Mouse (Mus musculus): ENCODE measurements around the gene Mrpl55.

The Mrpl55 gene

DNA sequence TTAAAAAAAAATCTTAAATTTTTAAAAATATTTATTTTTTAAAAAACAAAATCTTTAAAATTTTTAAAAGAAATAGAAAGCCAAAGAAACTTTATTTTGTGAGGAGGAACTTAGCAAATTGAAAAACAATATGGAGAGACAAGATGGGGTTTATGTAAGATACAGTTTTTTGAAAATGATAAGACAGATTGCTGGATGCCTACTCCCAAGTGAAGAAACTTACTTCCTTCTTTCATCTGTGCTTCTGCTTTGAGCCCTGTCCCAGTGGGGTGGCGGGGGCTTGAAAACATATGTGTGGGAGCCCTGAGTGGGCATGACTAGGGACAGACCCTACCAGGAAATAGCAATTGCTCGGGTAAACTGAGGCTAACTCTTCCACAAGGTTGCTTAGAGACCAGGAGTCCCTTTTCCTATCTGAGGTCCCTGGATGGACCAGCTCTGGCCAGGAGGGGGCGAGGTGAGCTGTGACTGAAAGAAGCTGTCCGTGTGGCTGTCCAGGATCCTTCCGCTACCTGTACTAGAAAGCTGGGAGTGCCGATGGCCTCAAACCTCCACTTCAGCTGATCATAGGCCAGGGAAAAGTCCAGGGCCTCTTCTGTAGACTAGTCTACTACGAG is 28.0 kb downstream of the Mrpl55 start:
- DNase-seq: peak; percentile 45 to 72

DNA sequence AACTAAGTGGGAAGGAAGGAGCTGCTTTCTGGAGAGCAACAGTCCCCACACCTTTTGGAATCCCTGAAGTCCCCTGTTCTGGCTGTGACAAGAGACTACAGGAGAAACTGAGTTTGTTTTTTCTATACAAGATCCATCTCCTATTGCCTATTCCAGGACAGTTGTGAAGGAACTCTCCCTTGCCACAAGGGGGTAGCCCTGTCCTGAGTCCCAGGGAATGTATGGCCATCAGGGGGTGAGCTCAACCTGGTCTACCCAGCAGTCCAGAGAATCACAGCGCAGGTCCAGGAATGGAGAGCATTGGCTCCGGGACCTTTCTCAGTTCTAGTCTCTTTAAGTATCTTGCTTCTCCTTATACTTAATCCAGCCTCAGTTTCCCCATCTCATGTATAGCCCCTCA is 30.5 kb downstream of the Mrpl55 start:
- no peak for DNase-seq

DNA sequence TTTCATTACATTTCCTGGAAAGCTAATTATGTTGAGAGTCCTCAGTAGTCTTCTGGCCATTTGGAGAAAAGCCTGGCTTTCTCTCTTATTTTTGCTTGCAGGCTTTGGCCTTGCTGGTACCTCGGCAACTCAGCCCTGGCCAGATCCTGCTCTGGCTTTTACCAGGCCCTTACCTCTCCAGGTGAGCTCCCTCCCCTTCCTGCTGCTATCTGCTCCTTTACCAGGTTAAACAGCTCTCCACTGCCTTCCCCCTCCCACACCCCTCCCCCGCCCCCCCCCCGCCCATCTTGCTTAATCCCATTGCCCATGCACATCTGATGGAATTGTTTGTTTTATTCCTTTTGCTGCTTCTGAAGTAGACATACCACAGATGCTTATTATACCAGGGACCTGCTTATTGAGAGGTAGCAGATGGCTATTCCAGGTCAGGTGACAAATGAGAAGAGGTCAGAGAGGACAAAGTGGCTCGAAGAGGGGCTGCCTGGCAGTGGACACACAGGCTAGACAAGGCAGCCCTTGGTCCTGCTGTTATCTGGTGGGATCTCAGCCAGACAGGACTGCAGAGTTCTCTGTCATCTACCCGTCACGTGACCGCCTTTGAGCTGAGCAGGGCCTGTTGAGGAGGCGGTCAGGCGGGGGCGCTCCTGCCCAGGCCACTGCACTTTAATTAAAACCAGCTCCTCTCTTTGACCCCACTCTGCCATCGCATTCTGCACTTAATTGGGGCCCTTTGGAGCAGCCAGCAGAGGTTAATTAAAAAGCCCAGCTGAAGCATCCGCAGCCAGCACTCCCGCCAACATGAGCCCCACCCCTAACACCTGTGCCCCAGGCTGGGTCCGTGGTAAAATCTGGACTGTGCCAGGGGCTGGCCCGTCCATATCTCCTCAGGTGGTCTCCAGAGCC is 36.5 kb downstream of the Mrpl55 start:
- DNase-seq: peak; percentile 19 to 57

DNA sequence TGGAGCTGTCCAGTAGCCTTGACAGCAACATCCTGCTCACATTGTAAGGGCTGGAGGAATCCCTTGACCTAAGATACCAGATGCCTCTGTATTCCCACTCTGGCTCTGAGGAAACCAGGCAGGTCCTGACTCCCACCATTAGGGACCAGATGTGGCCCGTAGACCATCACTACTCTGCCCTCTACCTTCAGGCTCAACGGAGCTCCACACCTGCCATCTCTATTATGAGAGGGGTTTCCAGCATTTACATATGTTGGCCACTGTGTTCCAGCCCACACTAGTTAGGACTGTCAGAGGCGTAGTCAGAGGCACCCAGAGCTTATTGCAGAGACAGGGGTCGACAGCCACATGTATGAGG is 37.1 kb downstream of the Mrpl55 start:
- no peak for DNase-seq

DNA sequence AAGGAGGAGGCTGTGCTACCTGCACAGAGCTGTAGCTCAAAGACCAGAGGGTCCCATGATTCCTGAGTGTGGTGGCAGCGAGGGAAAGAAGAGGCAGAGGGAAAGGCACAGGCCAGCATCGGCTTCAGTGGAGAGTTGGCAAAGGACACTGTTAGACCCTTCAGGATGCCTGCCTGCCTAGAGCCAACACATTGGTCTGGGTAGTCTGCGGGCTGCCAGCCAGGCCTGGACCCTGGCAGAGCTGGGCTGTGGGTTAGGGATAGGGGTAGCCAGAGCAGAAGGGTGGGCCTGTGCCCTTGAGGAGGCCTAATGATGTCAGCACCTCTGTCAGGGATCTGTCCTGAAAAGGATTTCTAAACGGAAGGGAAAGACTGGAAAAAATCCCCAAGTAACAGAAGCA is 37.5 kb downstream of the Mrpl55 start:
- DNase-seq: no peak

DNA sequence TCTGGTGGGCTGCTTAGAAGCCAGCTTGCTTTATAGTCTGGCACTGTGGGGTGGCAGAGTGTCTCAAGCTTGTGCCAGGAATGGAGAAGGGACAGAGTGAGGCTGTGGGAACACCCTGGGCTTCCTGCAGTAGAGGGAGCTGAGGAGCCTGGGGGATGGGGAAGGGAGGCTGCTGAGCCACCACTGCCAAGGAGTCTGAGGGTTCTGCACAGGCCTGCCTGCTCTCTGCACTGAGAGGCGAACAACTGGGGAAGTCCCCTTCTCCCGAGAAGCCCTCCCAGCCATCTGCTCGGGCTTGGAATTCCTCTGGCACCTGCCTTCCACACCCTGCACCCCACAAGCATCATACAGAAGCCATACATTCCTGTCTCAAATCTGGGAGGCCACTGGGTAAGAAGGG is 39.6 kb downstream of the Mrpl55 start:
- DNase-seq: no peak

GRCm38 (mm10) chr11:59243856-59244255 is 41.6 kb downstream of the Mrpl55 start:
- no peak for DNase-seq

DNA sequence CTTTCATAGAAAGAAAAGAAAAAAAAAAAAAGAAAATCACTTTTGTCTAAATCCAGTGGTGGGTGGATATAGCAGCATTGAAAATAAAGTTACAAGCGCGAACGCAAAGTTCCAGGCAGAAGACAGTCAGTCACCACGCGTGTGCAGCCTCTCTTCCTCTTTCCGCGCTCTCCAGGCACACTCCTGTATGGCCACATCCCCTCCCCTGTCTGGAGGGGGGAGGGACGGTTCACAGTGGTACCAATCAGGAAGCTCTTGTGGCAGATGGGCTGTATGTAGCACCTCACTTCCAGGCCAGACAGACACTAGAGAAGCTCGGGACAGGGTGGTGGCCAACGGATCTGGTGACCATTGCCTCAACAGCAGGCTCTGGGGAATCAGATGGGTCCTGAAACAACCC is 45.8 kb downstream of the Mrpl55 start:
- DNase-seq: no peak
